Comparison of ENCODE assay signal across 10 mouse cellular contexts in the genomic region with DNA sequence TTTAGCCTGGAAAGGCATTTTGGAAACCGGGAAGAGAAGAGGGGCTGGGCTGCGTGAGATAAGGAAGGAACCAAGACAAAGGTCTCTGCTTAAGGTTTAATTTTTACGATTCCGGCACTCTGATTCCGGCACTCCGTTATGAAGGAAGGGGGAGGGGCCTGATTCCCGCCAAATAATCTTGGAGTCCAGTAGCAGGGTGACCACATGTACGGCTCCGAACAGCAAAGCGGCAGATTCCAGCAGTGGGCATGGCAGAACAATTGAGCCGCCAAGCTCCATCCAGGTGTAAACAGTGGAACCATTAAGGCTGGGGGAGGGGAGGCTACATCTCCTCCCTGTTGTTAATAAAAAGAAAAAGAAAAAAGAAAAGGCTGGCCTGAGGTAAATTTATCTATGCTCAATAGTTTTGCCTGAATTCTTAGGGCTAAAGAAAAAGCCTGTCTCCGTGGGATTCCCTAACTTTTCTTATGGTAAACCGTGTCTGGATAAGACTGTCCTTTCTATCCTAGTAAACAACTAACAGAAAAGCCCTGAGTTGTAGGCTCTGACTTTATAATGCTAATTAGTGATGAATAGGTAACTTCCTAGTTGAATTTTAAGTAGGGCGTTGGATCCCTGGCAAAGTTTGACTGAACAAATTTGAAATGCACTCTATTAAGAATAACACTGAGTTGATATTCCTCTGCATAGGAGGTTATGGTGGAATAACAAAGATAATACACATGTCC. TPM values are rescaled to one million over a fixed set of nuclear protein-coding genes. Genes with fewer than 3 reads are reported as not detected.
DNase-seq lines count a peak whose midpoint lies in the region; ATAC-seq and TF ChIP-seq lines count a peak whose summit lies in the region.
"Not testable (repeated sequence)": the region's sequence is repeated elsewhere in the genome, so short reads cannot be mapped to it uniquely, and the experiment has no call there.
"Had no signal": no experiment of that assay in that cellular context is flagged by ENCODE, and none has a peak within 500 bp of the region (broad histone marks: within the 10 kb centered on the region; RNA-seq: fewer than 3 reads in every experiment).

No protein-coding gene starts in this region.

- 0 out of 2 replicates have a peak overlapping the region, but pooled peaks have one; percentile 40 for H3K9ac ChIP-seq in ES-Bruce4 (ENCODE audit: low read depth, poor library complexity, severe bottlenecking)
- not testable (repeated sequence) for H3K9ac ChIP-seq in hindbrain, embryonic 13.5 days; kidney, embryonic 15.5 days; limb, embryonic 12.5 days (replicated peaks)

- TF ChIP-seq CTCF in ES-Bruce4 (IDR thresholded peaks at IDR 0.05; ENCODE audit: low read depth, low read length): not testable (repeated sequence)

- not testable (repeated sequence) for H3K36me3 ChIP-seq in ES-Bruce4 (ENCODE audit: control insufficient read depth, insufficient read depth, low read length, poor library complexity, severe bottlenecking); hindbrain, embryonic 13.5 days; kidney, embryonic 15.5 days; limb, embryonic 12.5 days

- peak; percentile 87 for TF ChIP-seq EP300 in ES-Bruce4 (IDR thresholded peaks at IDR 0.05; ENCODE audit: insufficient read depth, low read depth, low read length)

- peak overlapping the region; percentile 94 for H3K27ac ChIP-seq in ES-Bruce4 (ENCODE audit: insufficient read depth, low read length)
- H3K27ac ChIP-seq in hindbrain, embryonic 13.5 days; kidney, embryonic 15.5 days; limb, embryonic 12.5 days: not testable (repeated sequence)

- ATAC-seq in hindbrain, embryonic 13.5 days (ENCODE audit: low FRiP score); kidney, embryonic 15.5 days (replicated peaks; ENCODE audit: low FRiP score); limb, embryonic 12.5 days (ENCODE audit: insufficient number of reproducible peaks, insufficient read depth, low FRiP score, low TSS enrichment, low read depth): not testable (repeated sequence)

- peaks cover 15% of the 10 kb centered on the region for H3K4me1 ChIP-seq in ES-Bruce4 (ENCODE audit: control insufficient read depth, insufficient read depth, low read length)
- not testable (repeated sequence) for H3K4me1 ChIP-seq in hindbrain, embryonic 13.5 days (replicated peaks); kidney, embryonic 15.5 days; limb, embryonic 12.5 days (replicated peaks)

- H3K9me3 ChIP-seq in ES-Bruce4 (replicated peaks; ENCODE audit: control insufficient read depth, insufficient read depth, low read length, poor library complexity, severe bottlenecking); hindbrain, embryonic 13.5 days; kidney, embryonic 15.5 days (replicated peaks); limb, embryonic 12.5 days: not testable (repeated sequence)

- not testable (repeated sequence) for H3K27me3 ChIP-seq in ES-Bruce4 (ENCODE audit: control insufficient read depth, insufficient read depth, low read length, poor library complexity, severe bottlenecking); hindbrain, embryonic 13.5 days; kidney, embryonic 15.5 days; limb, embryonic 12.5 days

- peak; percentile 66 for DNase-seq in ZHBTc4 (ENCODE audit: low read depth, low spot score)
- DNase-seq in kidney, adult 18-20 months: peak; percentile 21
- peak; percentile 8 for DNase-seq in kidney, postnatal 14 days

- not testable (repeated sequence) for H3K4me3 ChIP-seq in ES-Bruce4 (ENCODE audit: low read depth, low read length); hindbrain, embryonic 13.5 days; kidney, embryonic 15.5 days (replicated peaks); limb, embryonic 12.5 days (replicated peaks)

- 45% methylated on average over 14 of the region's 14 CpGs for WGBS in hindbrain, embryonic 13.5 days
- 37% methylated on average over 14 of the region's 14 CpGs for WGBS in kidney, embryonic 15.5 days
- 40% methylated on average over 14 of the region's 14 CpGs for WGBS in limb, embryonic 12.5 days

- TF ChIP-seq POLR2A in ES-Bruce4 (IDR thresholded peaks at IDR 0.05; ENCODE audit: insufficient read depth, low read length): not testable (repeated sequence)

- H3K4me2 ChIP-seq in hindbrain, embryonic 13.5 days: peak overlapping the region; percentile 29
- peak overlapping the region; percentile 17 for H3K4me2 ChIP-seq in kidney, embryonic 15.5 days
- 0 out of 2 replicates have a peak overlapping the region, but pooled peaks have one; percentile 19 for H3K4me2 ChIP-seq in limb, embryonic 12.5 days

RNA-seq across cellular contexts. Expression of a gene that starts 57.1 kb away (rescaled TPM):
- polyA plus RNA-seq in ES-Bruce4 (2011; ENCODE audit: insufficient read depth, insufficient read length, low read depth, missing spikeins): 1.1 TPM in 1 of 2 replicates, not detected in the other
- 19.2 and 19.7 TPM in 2 replicates for polyA plus RNA-seq in hindbrain, embryonic 13.5 days (2015; fragmentation: Nextera tagmentation; extraction: Ambion mirVana)
- 1.3 and 1.8 TPM in 2 replicates for polyA plus RNA-seq in kidney, embryonic 15.5 days (2015; fragmentation: Nextera tagmentation; extraction: Ambion mirVana)
- polyA plus RNA-seq in limb, embryonic 12.5 days (2016; fragmentation: Nextera tagmentation; extraction: Ambion mirVana): 1.8 and 3.0 TPM in 2 replicates
- polyA plus RNA-seq: CD4-positive, CD25-positive, alpha-beta regulatory T cell, adult 4 months; erythroblast, embryonic 14.5 days; heart, adult 2 months had no signal

Comparison
In these comparisons a context has a peak if more than half of its experiments do, and no peak if none do; other contexts are left out.
1. DNase-seq: peak in every context shown above with its lines; median percentile 66 in ZHBTc4; 21 in kidney, adult 18-20 months; 8 in kidney, postnatal 14 days.